Mouse (Mus musculus): Measurements from ENCODE around the gene Ms4a1.

DNA sequence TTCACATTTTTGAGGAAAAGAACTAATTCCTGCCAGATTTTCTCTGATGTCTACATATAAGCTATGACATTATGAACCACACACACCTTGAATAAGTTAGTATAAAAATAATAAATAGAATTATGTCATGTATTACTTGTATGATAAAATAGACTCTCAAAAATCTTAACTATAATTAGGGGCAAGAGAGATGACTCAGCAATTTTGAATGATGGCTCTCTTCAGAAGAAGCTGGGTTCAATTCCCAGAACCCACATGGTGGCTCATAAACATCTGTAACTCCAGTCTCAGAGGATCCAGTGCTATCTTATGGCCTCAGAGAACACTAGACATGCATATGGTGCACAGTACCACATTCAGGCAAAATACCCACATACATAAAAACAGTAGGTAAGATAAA lies 42.8 kb upstream of the Ms4a1 start:
- no peak for TF ChIP-seq EP300 (IDR thresholded peaks at IDR 0.05; ENCODE audit: low read depth)
- TF ChIP-seq CTCF (IDR thresholded peaks at IDR 0.05; ENCODE audit: low read depth) = no peak
